Mouse (Mus musculus): ENCODE measurements around the gene Ica1.
A peak's percentile ranks its signal among the peaks of the same experiment; 100 is the strongest.

Ica1 gene

GRCm38 (mm10) chr6:8742449-8742848 is 35.8 kb downstream of the Ica1 start:
- peak; percentile 73 for DNase-seq (ENCODE audit: low spot score)

- no peak for DNase-seq (ENCODE audit: low spot score)
Measured at GRCm38 (mm10) chr6:8741659-8742058, 36.6 kb downstream of the Ica1 start.

GRCm38 (mm10) chr6:8740092-8740491 is 38.2 kb downstream of the Ica1 start:
- peak; percentile 23 for DNase-seq (ENCODE audit: low spot score)

- DNase-seq (ENCODE audit: low spot score) = peak; percentile 44
Measured at GRCm38 (mm10) chr6:8738396-8738795, 39.9 kb downstream of the Ica1 start.

GRCm38 (mm10) chr6:8736493-8736820 is 41.8 kb downstream of the Ica1 start:
- DNase-seq (ENCODE audit: low spot score) = no peak

- DNase-seq (ENCODE audit: low spot score) = peak; percentile 86
Measured at GRCm38 (mm10) chr6:8735657-8736492, 42.4 kb downstream of the Ica1 start.

- no peak for DNase-seq (ENCODE audit: low spot score)
Measured at GRCm38 (mm10) chr6:8735044-8735443, 43.2 kb downstream of the Ica1 start.

GRCm38 (mm10) chr6:8732492-8732891 is 45.8 kb downstream of the Ica1 start:
- no peak for DNase-seq (ENCODE audit: low spot score)

- DNase-seq (ENCODE audit: low spot score) = peak; percentile 62
Measured at GRCm38 (mm10) chr6:8731656-8732191, 46.6 kb downstream of the Ica1 start.

GRCm38 (mm10) chr6:8730433-8730832 is 47.9 kb downstream of the Ica1 start:
- no peak for DNase-seq (ENCODE audit: low spot score)

GRCm38 (mm10) chr6:8727806-8728205 is 50.5 kb downstream of the Ica1 start:
- no peak for DNase-seq (ENCODE audit: low spot score)

GRCm38 (mm10) chr6:8725610-8726009 is 52.7 kb downstream of the Ica1 start:
- DNase-seq (ENCODE audit: low spot score) = no peak

- DNase-seq (ENCODE audit: low spot score) = no peak
Measured at GRCm38 (mm10) chr6:8719692-8720091, 58.6 kb downstream of the Ica1 start.

- DNase-seq (ENCODE audit: low spot score) = no peak
Measured at GRCm38 (mm10) chr6:8717967-8718366, 60.3 kb downstream of the Ica1 start.

GRCm38 (mm10) chr6:8716539-8716938 is 61.7 kb downstream of the Ica1 start:
- no peak for DNase-seq (ENCODE audit: low spot score)

- DNase-seq (ENCODE audit: low spot score) = no peak
Measured at GRCm38 (mm10) chr6:8711246-8711645, 67.0 kb downstream of the Ica1 start.

- peak; percentile 63 for DNase-seq (ENCODE audit: low spot score)
Measured at GRCm38 (mm10) chr6:8694636-8695514, 83.4 kb downstream of the Ica1 start.

GRCm38 (mm10) chr6:8693926-8694635 is 84.2 kb downstream of the Ica1 start:
- peak; percentile 41 for DNase-seq (ENCODE audit: low spot score)

GRCm38 (mm10) chr6:8693141-8693881 is 85.0 kb downstream of the Ica1 start:
- peak; percentile 9 for DNase-seq (ENCODE audit: low spot score)

- DNase-seq (ENCODE audit: low spot score) = no peak
Measured at GRCm38 (mm10) chr6:8691199-8691975, 86.9 kb downstream of the Ica1 start.

- DNase-seq (ENCODE audit: low spot score) = no peak
Measured at GRCm38 (mm10) chr6:8690441-8690840, 87.8 kb downstream of the Ica1 start.
